8 mouse cellular contexts compared by ENCODE assay signal in the genomic region with DNA sequence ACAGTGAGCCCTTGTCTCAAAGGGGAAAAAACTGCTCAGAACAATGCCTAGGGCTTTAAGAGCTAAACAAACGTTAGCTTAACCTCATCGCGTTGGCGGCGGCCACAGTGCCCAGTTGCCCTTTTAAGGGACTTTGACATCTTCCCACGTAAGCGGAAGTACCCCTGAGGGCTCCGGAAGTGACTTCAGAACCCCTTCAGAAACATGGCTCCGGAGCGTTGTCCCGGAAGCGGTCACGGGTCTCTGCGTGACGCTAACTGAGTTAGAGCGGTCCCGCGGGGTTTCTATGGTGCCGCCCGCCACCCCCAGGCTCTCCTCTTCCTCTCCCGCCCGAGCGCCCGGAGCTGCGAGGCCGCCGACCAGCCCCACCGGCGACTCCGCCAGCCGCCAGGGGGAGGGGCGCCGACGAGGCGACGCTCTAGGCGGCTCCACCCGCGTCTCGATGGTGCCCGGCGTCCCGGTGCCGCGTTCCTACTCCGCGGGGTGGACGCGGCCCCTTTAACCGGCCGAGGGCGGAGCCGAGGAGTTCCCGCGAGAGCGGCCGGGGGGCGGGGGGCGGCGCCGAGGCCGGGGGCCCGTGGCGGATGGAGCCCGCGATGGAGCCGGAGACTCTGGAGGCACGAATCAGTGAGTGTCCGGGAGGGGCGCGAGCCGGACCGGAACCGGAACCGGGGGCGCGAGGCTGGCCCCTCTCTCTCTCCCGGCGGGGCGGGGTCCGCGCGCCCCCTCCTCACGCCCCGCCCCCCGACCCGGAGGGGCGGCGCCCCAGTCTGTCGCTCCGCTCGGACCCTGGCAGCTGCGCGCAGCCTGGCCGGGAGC. TPM values are rescaled to one million over a fixed set of nuclear protein-coding genes. Genes with fewer than 3 reads are reported as not detected.
DNase-seq lines count a peak whose midpoint lies in the region; ATAC-seq and TF ChIP-seq lines count a peak whose summit lies in the region.

Gga1 (plus strand) TSS at position 200 of the 819 bp plus-strand sequence.

- TF ChIP-seq POLR2A in cortical plate, adult 2 months (IDR thresholded peaks at IDR 0.05; ENCODE audit: extremely low read depth, insufficient read depth, low read length), result peak; percentile 88

- DNase-seq in gastrocnemius, adult 8-10 months (ENCODE audit: low spot score in 2 of 2), result peak; percentile 90 to 91
- peak; percentile 98 for DNase-seq in hindlimb bud, embryonic 11.5 days (ENCODE audit: extremely low spot score, low read depth, low spot score)
- DNase-seq in left cerebral cortex, adult 8-10 months (ENCODE audit: low spot score in 2 of 2), result peak; percentile 95
- DNase-seq in right cerebral cortex, postnatal 10 days (ENCODE audit: low spot score in 2 of 2), result peak; percentile 97
- peak; percentile 87 for DNase-seq in urinary bladder, postnatal 25 days (ENCODE audit: low spot score)

- peak within 1 kb of the TSS; percentile 45 for H3K4me3 ChIP-seq in cortical plate, adult 2 months (ENCODE audit: insufficient read depth, low read length)
- peak within 1 kb of the TSS; percentile 94 for H3K4me3 ChIP-seq in megakaryocyte, embryonic 14.5 days (replicated peaks)

- peak within 1 kb of the TSS; percentile 93 for H3K27ac ChIP-seq in cortical plate, adult 2 months (ENCODE audit: insufficient read depth, low read length)

- H3K36me3 ChIP-seq in megakaryocyte, embryonic 14.5 days (replicated peaks; ENCODE audit: low read length), result peaks cover 27% of the 10 kb centered on the region

- peaks cover 7% of the 10 kb centered on the region for H3K27me3 ChIP-seq in megakaryocyte, embryonic 14.5 days (replicated peaks)

- H3K4me1 ChIP-seq in cortical plate, adult 2 months (ENCODE audit: control insufficient read depth, insufficient read depth, low read length), result peaks cover 1% of the 10 kb centered on the region; the same call in 1 of the 2 replicates
- H3K4me1 ChIP-seq in megakaryocyte, embryonic 14.5 days, result peaks cover 69% of the 10 kb centered on the region

- H3K9me3 ChIP-seq in megakaryocyte, embryonic 14.5 days, result no peaks in the 10 kb centered on the region

- TF ChIP-seq CTCF in cortical plate, adult 2 months (IDR thresholded peaks at IDR 0.05; ENCODE audit: extremely low read depth, insufficient read depth, low read length), result no peak

- ATAC-seq in activated CD4-positive, CD25-positive, alpha-beta regulatory T cell, adult 4 months, result peak; percentile 79

RNA-seq across cellular contexts. Expression of gene Gga1, which starts in this region (rescaled TPM):
- 10 to 100 TPM; 13.8 to 18.1 TPM for polyA plus RNA-seq in activated CD4-positive, CD25-positive, alpha-beta regulatory T cell, adult 4 months (2017; shearing (Covaris generic))
- 72.6 and 73.0 TPM in 2 replicates for polyA plus RNA-seq in cortical plate, adult 2 months (2012; rRNA removed)
- total RNA-seq in gastrocnemius, adult 8-10 months (2022), result 10 to 100 TPM; 41.8 to 44.9 (median 43.5) TPM
- 10 to 100 TPM; 53.5 to 64.7 (median 57.6) TPM for total RNA-seq in left cerebral cortex, adult 8-10 months (2022)
- polyA plus RNA-seq in megakaryocyte, embryonic 14.5 days (2012; ENCODE audit: insufficient read depth, low replicate concordance), result 198 and 388 TPM in 2 replicates

Comparison
In these comparisons a context has a peak if more than half of its experiments do, and no peak if none do; other contexts are left out.
1. Peak in every context shown above with its lines: DNase-seq, ATAC-seq, H3K4me3 ChIP-seq and H3K27ac ChIP-seq.